In genomic region chr6:71908481-71909381, GRCm38 (mm10) we compare ENCODE assay signal across 8 mouse cellular contexts. TPM values are rescaled to one million over a fixed set of nuclear protein-coding genes. Genes with fewer than 3 reads are reported as not detected.
DNase-seq lines count a peak whose midpoint lies in the region; ATAC-seq and TF ChIP-seq lines count a peak whose summit lies in the region.

Ptcd3 (minus strand) TSS chr6:71908750.
Polr1a (plus strand) TSS chr6:71909053.

- DNase-seq in A20 (ENCODE audit: low read depth, low spot score) = peak; percentile 92
- DNase-seq in heart, adult 9 months (ENCODE audit: low spot score in 2 of 2) = peak; percentile 84 to 95
- peak; percentile 73 to 86 for DNase-seq in monocyte, adult 2 months (ENCODE audit: low read depth in 1 of 2, low spot score in 2 of 2)
- DNase-seq in spleen, postnatal 36 days (ENCODE audit: low spot score in 2 of 2) = peak; percentile 85 to 91

- TF ChIP-seq POLR2A in bone marrow macrophage, adult 2 months (IDR thresholded peaks at IDR 0.05; ENCODE audit: borderline replicate concordance, low read depth, low read length) = no peak
- TF ChIP-seq POLR2A in embryonic fibroblast, embryonic 13.5 days (IDR thresholded peaks at IDR 0.05; ENCODE audit: low read depth, low read length) = peak; percentile 88

- WGBS in kidney, embryonic 14.5 days = under 1% methylated on average over 58 of the region's 58 CpGs
- WGBS in limb, embryonic 15.5 days = under 1% methylated on average over 58 of the region's 58 CpGs

- TF ChIP-seq CTCF in bone marrow macrophage, adult 2 months (IDR thresholded peaks at IDR 0.05; ENCODE audit: low read depth, low read length) = no peak
- no peak for TF ChIP-seq CTCF in embryonic fibroblast, embryonic 13.5 days (IDR thresholded peaks at IDR 0.05; ENCODE audit: borderline replicate concordance, insufficient read depth, low read length)

- peak; percentile 91 for ATAC-seq in kidney, embryonic 14.5 days (ENCODE audit: low FRiP score, low TSS enrichment)
- ATAC-seq in limb, embryonic 15.5 days (ENCODE audit: insufficient number of reproducible peaks, low FRiP score, low TSS enrichment, low read depth) = peak; percentile 88

- H3K4me1 ChIP-seq in bone marrow macrophage, adult 2 months (ENCODE audit: control insufficient read depth, insufficient read depth, low read length) = peaks cover 18% of the 10 kb centered on the region
- peaks cover 2% of the 10 kb centered on the region; the same call in 1 of the 2 replicates for H3K4me1 ChIP-seq in embryonic fibroblast, embryonic 13.5 days (ENCODE audit: control insufficient read depth, insufficient read depth, low read length)
- peaks cover 10% of the 10 kb centered on the region; the same call in 1 of the 2 replicates for H3K4me1 ChIP-seq in kidney, embryonic 14.5 days (ENCODE audit: control insufficient read depth, insufficient read depth, low read length)
- peaks cover 9% of the 10 kb centered on the region; the same call in 1 of the 2 replicates for H3K4me1 ChIP-seq in limb, embryonic 15.5 days

- peak within 1 kb of the TSS; percentile 76 for H3K27ac ChIP-seq in bone marrow macrophage, adult 2 months (ENCODE audit: insufficient read depth, low read depth, low read length)
- H3K27ac ChIP-seq in embryonic fibroblast, embryonic 13.5 days (ENCODE audit: insufficient read depth, low read length) = peak within 1 kb of the TSS; percentile 68
- peak within 1 kb of the TSS; percentile 38; the same call in 1 of the 2 replicates for H3K27ac ChIP-seq in kidney, embryonic 14.5 days (ENCODE audit: low read depth, low read length)
- H3K27ac ChIP-seq in limb, embryonic 15.5 days = peak within 1 kb of the TSS; percentile 89

- no peaks in the 10 kb centered on the region for H3K9me3 ChIP-seq in kidney, embryonic 14.5 days (ENCODE audit: control insufficient read depth, low read length)
- H3K9me3 ChIP-seq in limb, embryonic 15.5 days = no peaks in the 10 kb centered on the region

- peak within 1 kb of the TSS; percentile 73 for H3K9ac ChIP-seq in kidney, embryonic 14.5 days (ENCODE audit: low read depth, low read length)
- H3K9ac ChIP-seq in limb, embryonic 15.5 days = peak within 1 kb of the TSS; percentile 43

- H3K4me3 ChIP-seq in bone marrow macrophage, adult 2 months (ENCODE audit: insufficient read depth, low read length) = peak within 1 kb of the TSS; percentile 74
- H3K4me3 ChIP-seq in embryonic fibroblast, embryonic 13.5 days (ENCODE audit: insufficient read depth, low read length) = peak within 1 kb of the TSS; percentile 93
- H3K4me3 ChIP-seq in kidney, embryonic 14.5 days (ENCODE audit: low read length) = peak within 1 kb of the TSS; percentile 85
- H3K4me3 ChIP-seq in limb, embryonic 15.5 days = peak within 1 kb of the TSS; percentile 71

- peak within 1 kb of the TSS; percentile 82 for H3K4me2 ChIP-seq in kidney, embryonic 14.5 days (replicated peaks; ENCODE audit: low read depth, low read length)
- H3K4me2 ChIP-seq in limb, embryonic 15.5 days = peak within 1 kb of the TSS; percentile 58

- peaks cover 33% of the 10 kb centered on the region for H3K36me3 ChIP-seq in kidney, embryonic 14.5 days (ENCODE audit: control insufficient read depth, insufficient read depth, low read length)
- H3K36me3 ChIP-seq in limb, embryonic 15.5 days = peaks cover 34% of the 10 kb centered on the region

- H3K27me3 ChIP-seq in kidney, embryonic 14.5 days (ENCODE audit: control insufficient read depth, insufficient read depth, low read length) = no peaks in the 10 kb centered on the region
- no peaks in the 10 kb centered on the region for H3K27me3 ChIP-seq in limb, embryonic 15.5 days

RNA-seq across cellular contexts. Expression of gene Ptcd3, which starts in this region (rescaled TPM):
- polyA plus RNA-seq in bone marrow macrophage, adult 2 months (2012; ENCODE audit: insufficient read depth, insufficient read length, missing spikeins) = 29.0 and 30.2 TPM in 2 replicates
- 105 and 111 TPM in 2 replicates for polyA plus RNA-seq in embryonic fibroblast, embryonic 13.5 days (2011; ENCODE audit: insufficient read length, low read depth, missing spikeins)
- polyA plus RNA-seq in kidney, embryonic 14.5 days (2014; fragmentation: Nextera tagmentation; extraction: Ambion mirVana) = 85.5 and 131 TPM in 2 replicates
- polyA plus RNA-seq in limb, embryonic 15.5 days (2015; fragmentation: Nextera tagmentation; extraction: Ambion mirVana) = 82.5 and 83.7 TPM in 2 replicates

RNA-seq across cellular contexts. Expression of gene Polr1a, which starts in this region (rescaled TPM):
- 6.2 and 7.9 TPM in 2 replicates for polyA plus RNA-seq in bone marrow macrophage, adult 2 months (2012; ENCODE audit: insufficient read depth, insufficient read length, missing spikeins)
- polyA plus RNA-seq in embryonic fibroblast, embryonic 13.5 days (2011; ENCODE audit: insufficient read length, low read depth, missing spikeins) = 35.6 and 40.8 TPM in 2 replicates
- 18.6 and 37.0 TPM in 2 replicates for polyA plus RNA-seq in kidney, embryonic 14.5 days (2014; fragmentation: Nextera tagmentation; extraction: Ambion mirVana)
- 26.2 and 29.5 TPM in 2 replicates for polyA plus RNA-seq in limb, embryonic 15.5 days (2015; fragmentation: Nextera tagmentation; extraction: Ambion mirVana)

Comparison
In these comparisons a context has a peak if more than half of its experiments do, and no peak if none do; other contexts are left out.
1. Peak in every context shown above with its lines: DNase-seq, ATAC-seq, H3K4me3 ChIP-seq and H3K27ac ChIP-seq.
2. H3K27ac ChIP-seq: peak in every context shown above with its lines; median percentile 89 in limb, embryonic 15.5 days; 76 in bone marrow macrophage, adult 2 months; 68 in embryonic fibroblast, embryonic 13.5 days; 38 in kidney, embryonic 14.5 days.